9 mouse cellular contexts compared by ENCODE assay signal in the genomic region with DNA sequence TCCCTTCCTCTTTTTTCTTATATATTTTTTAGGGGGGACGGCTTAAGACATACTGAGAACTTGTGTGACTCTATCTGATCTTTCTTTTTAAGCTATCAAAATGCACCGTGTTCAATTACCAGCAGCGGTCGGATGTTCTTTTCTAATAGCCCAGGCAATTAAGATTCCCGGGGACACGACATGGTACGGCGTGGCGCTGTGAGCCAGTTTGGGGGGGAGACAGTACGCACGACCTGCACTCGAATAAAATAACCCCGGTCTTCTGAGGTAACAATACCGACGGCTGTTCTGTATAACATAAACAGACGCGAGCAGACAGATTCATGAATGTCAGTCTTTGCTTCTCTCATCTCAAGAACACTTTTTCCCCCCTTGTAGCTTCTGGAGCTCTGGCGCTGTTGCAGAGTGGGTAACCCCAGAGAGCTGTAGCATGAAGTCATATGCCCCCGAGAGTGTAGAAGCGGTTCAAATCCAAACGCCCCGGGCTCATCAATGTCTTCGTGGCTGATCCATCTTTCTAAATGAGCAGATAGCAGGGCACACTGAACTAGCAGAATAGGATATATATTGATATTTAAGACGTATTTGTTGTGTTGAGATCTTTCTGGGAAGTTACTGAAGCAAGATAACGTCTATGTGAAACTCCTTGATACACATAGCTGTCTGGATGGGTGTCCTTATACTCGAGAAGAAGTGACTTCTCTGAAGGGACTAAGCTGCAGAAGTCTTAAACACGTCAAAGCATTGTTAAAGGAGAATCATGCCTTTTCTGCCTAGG. TPM values are rescaled to one million over a fixed set of nuclear protein-coding genes. Genes with fewer than 3 reads are reported as not detected.
A peak's percentile ranks its signal among the peaks of the same experiment; 100 is the strongest.
DNase-seq lines count a peak whose midpoint lies in the region; ATAC-seq lines count a peak whose summit lies in the region.
"Had no signal": no experiment of that assay in that cellular context is flagged by ENCODE, and none has a peak within 500 bp of the region (broad histone marks: within the 10 kb centered on the region; RNA-seq: fewer than 3 reads in every experiment).

No protein-coding gene starts in this region.

- H3K4me2 ChIP-seq in heart, embryonic 14.5 days (ENCODE audit: low read length), result peak overlapping the region; percentile 95
- peak overlapping the region; percentile 72 for H3K4me2 ChIP-seq in midbrain, embryonic 11.5 days

- peak overlapping the region; percentile 54 to 64 for H3K4me3 ChIP-seq in heart, embryonic 14.5 days (ENCODE audit: control insufficient read depth in 1 of 2, insufficient read depth in 1 of 2, low read depth in 1 of 2, low read length in 2 of 2)
- peak overlapping the region; percentile 78 for H3K4me3 ChIP-seq in hindbrain, embryonic 10.5 days
- peak overlapping the region; percentile 70 for H3K4me3 ChIP-seq in midbrain, embryonic 11.5 days (ENCODE audit: low read depth, low read length)

- H3K36me3 ChIP-seq in heart, embryonic 14.5 days (ENCODE audit: control insufficient read depth, insufficient read depth, low read length), result no peaks in the 10 kb centered on the region
- H3K36me3 ChIP-seq in hindbrain, embryonic 10.5 days, result no peaks in the 10 kb centered on the region
- H3K36me3 ChIP-seq in midbrain, embryonic 11.5 days (ENCODE audit: control insufficient read depth, insufficient read depth, low read length), result no peaks in the 10 kb centered on the region
- H3K36me3 ChIP-seq: G1E had no signal

- peak overlapping the region; percentile 70 for H3K9ac ChIP-seq in heart, embryonic 14.5 days (ENCODE audit: low read length)
- peak overlapping the region; percentile 43 for H3K9ac ChIP-seq in midbrain, embryonic 11.5 days (ENCODE audit: low read length)

- WGBS in heart, embryonic 14.5 days, result 2% methylated on average over 27 of the region's 27 CpGs
- WGBS in hindbrain, embryonic 10.5 days, result 1% methylated on average over 27 of the region's 27 CpGs
- WGBS in midbrain, embryonic 11.5 days, result under 1% methylated on average over 27 of the region's 27 CpGs

- H3K9me3 ChIP-seq in heart, embryonic 14.5 days (ENCODE audit: control insufficient read depth, low read length), result no peaks in the 10 kb centered on the region
- H3K9me3 ChIP-seq in hindbrain, embryonic 10.5 days, result no peaks in the 10 kb centered on the region
- no peaks in the 10 kb centered on the region for H3K9me3 ChIP-seq in midbrain, embryonic 11.5 days (ENCODE audit: control insufficient read depth, low read length)
- H3K9me3 ChIP-seq: G1E had no signal

- peaks cover 0 to 8% of the 10 kb centered on the region in 2 experiments for H3K4me1 ChIP-seq in heart, embryonic 14.5 days (ENCODE audit: control insufficient read depth in 2 of 2, insufficient read depth in 2 of 2, low read length in 2 of 2)
- peaks cover 25% of the 10 kb centered on the region for H3K4me1 ChIP-seq in hindbrain, embryonic 10.5 days (replicated peaks)
- H3K4me1 ChIP-seq in midbrain, embryonic 11.5 days (ENCODE audit: control insufficient read depth, insufficient read depth, low read length), result peaks cover 12% of the 10 kb centered on the region

- H3K27me3 ChIP-seq in heart, embryonic 14.5 days (ENCODE audit: control insufficient read depth, insufficient read depth, low read length), result 0 out of 2 replicates have a peak, but pooled peaks cover 9% of the 10 kb centered on the region
- peaks cover 39% of the 10 kb centered on the region for H3K27me3 ChIP-seq in hindbrain, embryonic 10.5 days (ENCODE audit: insufficient read depth, poor library complexity, severe bottlenecking)
- H3K27me3 ChIP-seq in midbrain, embryonic 11.5 days (ENCODE audit: control insufficient read depth, insufficient read depth, low read length), result peaks cover 7% of the 10 kb centered on the region

- DNase-seq in heart, postnatal 4 days, result no peak
- DNase-seq in brain, adult 2 months (ENCODE audit: low read depth, low spot score), result peak; percentile 20
- DNase-seq in hindbrain, embryonic 10.5 days (ENCODE audit: low spot score), result no peak
- peak; percentile 94 for DNase-seq in midbrain, embryonic 11.5 days (ENCODE audit: low spot score, missing footprints)
- DNase-seq in layer of hippocampus, adult 18-20 months (ENCODE audit: low spot score in 2 of 2), result no peak
- DNase-seq in thymus, adult 18-20 months, result no peak

- ATAC-seq in heart, embryonic 14.5 days (ENCODE audit: insufficient number of reproducible peaks, insufficient read depth, low FRiP score, low read depth), result no peak
- peak; percentile 26 for ATAC-seq in midbrain, embryonic 11.5 days (ENCODE audit: low FRiP score)
- no peak for ATAC-seq in megakaryocyte progenitor cell, adult 5-6 weeks (replicated peaks; ENCODE audit: poor library complexity)

- no peak overlapping the region for H3K27ac ChIP-seq in heart, embryonic 14.5 days (replicated peaks in 1 of 2; ENCODE audit: control insufficient read depth in 1 of 2, insufficient read depth in 1 of 2, low read depth in 2 of 2, low read length in 2 of 2)
- peak overlapping the region; percentile 95 for H3K27ac ChIP-seq in hindbrain, embryonic 10.5 days
- no peak overlapping the region for H3K27ac ChIP-seq in midbrain, embryonic 11.5 days (ENCODE audit: low read depth, low read length)

RNA-seq across cellular contexts. Expression of a gene that starts 0.6 kb away (rescaled TPM):
- polyA plus RNA-seq in heart, embryonic 14.5 days (2014; fragmentation: Nextera tagmentation; extraction: Ambion mirVana), result 1.5 and 2.0 TPM in 2 replicates
- 1 to 10 TPM; 1.4 to 1.6 TPM for total RNA-seq in heart, postnatal 4 days (2021)
- polyA plus RNA-seq in hindbrain, embryonic 10.5 days (2016; fragmentation: Nextera tagmentation; extraction: Ambion mirVana), result 11.2 and 18.6 TPM in 2 replicates
- polyA plus RNA-seq in midbrain, embryonic 11.5 days (2014; fragmentation: Nextera tagmentation; extraction: Ambion mirVana), result 7.4 and 8.8 TPM in 2 replicates
- not detected in 2 replicates for total RNA-seq in megakaryocyte progenitor cell, adult 5-6 weeks (2015)
- total RNA-seq in megakaryocyte progenitor cell, adult 5-6 weeks (2017), result not detected in 2 replicates
- 1 to 10 TPM; 5.5 to 5.6 TPM for total RNA-seq in layer of hippocampus, adult 18-20 months (2021)
- polyA plus RNA-seq: G1E had no signal

Comparison
In these comparisons a context has a peak if more than half of its experiments do, and no peak if none do; other contexts are left out.
1. DNase-seq: peak in brain, adult 2 months (single experiment) and midbrain, embryonic 11.5 days (single experiment); none in heart, postnatal 4 days (single experiment), hindbrain, embryonic 10.5 days (single experiment), layer of hippocampus, adult 18-20 months (0 of 2) and thymus, adult 18-20 months (0 of 2).
2. Peak in every context shown above with its lines, with median percentiles within 50 percentile points of each other: H3K4me3 ChIP-seq.